Mouse (Mus musculus) erythroblast, embryonic 14.5 days (primary cell): ENCODE measurements at regions not wholly inside any gene's neighbourhood (a gene's known extent, or its start where the extent isn't known, plus 50 kb on each side); places are given as distances from the start of the nearest gene placed in this dataset.

Experiments used
- GATA1 ChIP-seq: IDR thresholded peaks from 2 replicates; pipeline ENCODE4 v1.6.1; 2012; ENCODE audit warnings: low read length, inconsistent platforms, mixed read lengths
- TAL1 ChIP-seq: IDR thresholded peaks from 3 replicates; pipeline ENCODE4 v1.6.1; 2012; ENCODE audit warnings: low read length, inconsistent platforms, mixed read lengths

DNA sequence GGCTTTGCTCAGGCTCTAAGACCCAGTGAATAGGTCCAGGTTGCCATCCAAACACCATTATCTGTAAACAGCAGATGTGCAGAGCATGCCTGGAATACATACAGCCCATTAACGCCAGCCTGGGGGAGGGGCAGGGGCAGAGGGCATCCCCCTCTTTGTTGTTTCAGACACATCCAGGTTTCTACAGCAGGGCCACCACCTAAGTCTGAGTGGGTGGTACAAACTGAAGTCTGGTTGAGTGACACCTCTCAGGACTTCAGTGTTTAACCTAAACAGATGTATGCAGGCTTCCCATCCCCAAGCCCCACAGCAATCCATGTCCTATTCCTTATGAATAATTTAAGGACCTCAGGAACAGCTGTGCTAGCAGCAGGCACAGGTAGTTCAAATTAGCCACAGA lies 194.2 kb downstream of the Xxylt1 start:
- TF ChIP-seq TAL1 (no peak), GATA1 (no peak)
